Mouse (Mus musculus) ES-Bruce4 (cell line): ENCODE data around the gene Maff. TPM values are rescaled to one million over a fixed set of nuclear protein-coding genes. Genes with fewer than 3 reads are reported as not detected.

Experiments used
- H3K27ac ChIP-seq: 2 replicates; pipeline ENCODE4 v1.5.1; 2012; ENCODE audit warnings: low read length, inconsistent platforms; ENCODE audit not compliant: insufficient read depth
- H3K27me3 ChIP-seq: 2 replicates; pipeline ENCODE4 v1.6.1; 2012; ENCODE audit warnings: mild to moderate bottlenecking, low read length, inconsistent platforms; ENCODE audit not compliant: control insufficient read depth, poor library complexity, insufficient read depth, severe bottlenecking
- H3K36me3 ChIP-seq: 2 replicates; pipeline ENCODE4 v1.6.1; 2012; ENCODE audit warnings: inconsistent platforms, mild to moderate bottlenecking, low read length, moderate library complexity; ENCODE audit not compliant: control insufficient read depth, poor library complexity, insufficient read depth, severe bottlenecking
- H3K4me1 ChIP-seq: one replicate; pipeline ENCODE4 v1.8.1; 2011; ENCODE audit warnings: low read length; ENCODE audit not compliant: control insufficient read depth, insufficient read depth
- H3K4me3 ChIP-seq: 2 replicates; pipeline ENCODE4 v1.5.1; 2011; ENCODE audit warnings: low read depth, mild to moderate bottlenecking, low read length
- H3K9ac ChIP-seq: 2 replicates; pipeline ENCODE4 v1.6.1; 2012; ENCODE audit warnings: low read depth, mild to moderate bottlenecking, inconsistent platforms; ENCODE audit not compliant: poor library complexity, severe bottlenecking
- H3K9me3 ChIP-seq: replicated peaks from 2 replicates; pipeline ENCODE4 v1.6.1; 2012; ENCODE audit warnings: mild to moderate bottlenecking, low read length, inconsistent platforms; ENCODE audit not compliant: control insufficient read depth, poor library complexity, insufficient read depth, severe bottlenecking
- CTCF ChIP-seq: IDR thresholded peaks from one replicate; pipeline ENCODE4 v1.8.1; 2011; ENCODE audit warnings: low read depth, low read length
- EP300 ChIP-seq: IDR thresholded peaks from 2 replicates; pipeline ENCODE4 v1.6.1; 2011; ENCODE audit warnings: low read depth, low read length; ENCODE audit not compliant: insufficient read depth
- POLR2A ChIP-seq: IDR thresholded peaks from one replicate; pipeline ENCODE4 v1.8.1; 2011; ENCODE audit warnings: low read length; ENCODE audit not compliant: insufficient read depth
- polyA plus RNA-seq: library from polyadenylated mRNA; stranded (reverse); fragments of >200 nt; gene quantifications from 2 replicates; pipeline ENCODE4 v1.2.4, GENCODE M21; 2011; ENCODE audit warnings: low read depth; ENCODE audit not compliant: missing spikeins, insufficient read depth, insufficient read length

Maff gene
- polyA plus RNA-seq, 1 experiment: 12.3 TPM

DNA sequence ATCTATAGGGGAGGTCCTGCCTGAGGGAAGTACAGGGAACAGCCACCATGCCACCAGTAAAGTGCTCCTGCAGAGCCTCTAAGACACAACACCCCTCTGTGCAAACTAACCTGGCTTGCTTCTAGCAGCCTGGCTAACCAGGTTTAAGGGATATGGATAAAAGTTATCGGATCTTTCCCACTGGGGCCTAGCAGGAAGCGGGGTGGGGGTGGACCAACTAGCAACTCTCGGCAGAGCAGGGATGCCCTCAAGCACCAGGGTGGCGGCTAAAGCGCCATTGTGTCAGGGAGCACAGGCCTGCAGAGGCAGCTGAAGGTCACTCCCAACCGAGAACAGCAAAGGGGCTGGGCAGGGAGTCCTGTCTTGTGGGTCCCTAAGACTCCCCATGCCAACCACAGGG is 17.7 kb downstream of the Maff start:
- H3K9me3 ChIP-seq: no peaks in the 10 kb centered on the region
- no peaks in the 10 kb centered on the region for H3K27me3 ChIP-seq
- no peak overlapping the region for H3K27ac ChIP-seq
- H3K4me1 ChIP-seq: peaks cover 5% of the 10 kb centered on the region
- no peak overlapping the region for H3K4me3 ChIP-seq
- H3K9ac ChIP-seq: no peak overlapping the region
- no peak for TF ChIP-seq POLR2A
- no peak for TF ChIP-seq CTCF
- TF ChIP-seq EP300: no peak
- H3K36me3 ChIP-seq: peaks cover 11% of the 10 kb centered on the region

- no peak overlapping the region for H3K4me3 ChIP-seq
- no peak for TF ChIP-seq CTCF
- TF ChIP-seq POLR2A: no peak
- no peak for TF ChIP-seq EP300
- H3K9me3 ChIP-seq: no peaks in the 10 kb centered on the region
- H3K36me3 ChIP-seq: peaks cover 17% of the 10 kb centered on the region
- H3K9ac ChIP-seq: no peak overlapping the region
- H3K27me3 ChIP-seq: no peaks in the 10 kb centered on the region
- H3K4me1 ChIP-seq: peaks cover 2% of the 10 kb centered on the region
- no peak overlapping the region for H3K27ac ChIP-seq
These were observed 18.6 kb downstream of the Maff start for GRCm38 (mm10) chr15:79365068-79365467.

DNA sequence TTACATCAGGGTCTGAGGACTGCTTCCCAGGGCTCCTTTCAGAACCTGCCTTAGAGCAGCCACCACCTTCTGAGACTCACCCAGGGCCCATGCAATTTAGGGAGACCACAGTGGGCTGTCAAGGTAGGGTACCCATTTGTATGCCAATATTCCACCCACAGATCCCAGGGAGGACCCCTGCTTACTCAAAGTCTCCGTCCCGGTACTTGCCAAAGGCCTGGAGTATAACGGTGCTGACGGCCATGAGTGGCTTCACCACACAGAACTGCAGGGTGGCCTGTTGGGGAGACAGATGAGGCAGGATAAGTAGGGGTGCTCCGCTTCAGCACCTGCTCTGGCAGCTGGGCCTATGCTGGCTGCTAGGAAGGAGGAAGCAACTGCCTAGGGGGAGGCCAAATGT is 20.0 kb downstream of the Maff start:
- Histone ChIP-seq H3K27me3 (no peaks in the 10 kb centered on the region), H3K4me1 (no peaks in the 10 kb centered on the region), H3K4me3 (no peak overlapping the region), H3K9ac (no peak overlapping the region), H3K9me3 (no peaks in the 10 kb centered on the region), H3K27ac (no peak overlapping the region), H3K36me3 (peaks cover 17% of the 10 kb centered on the region)
- TF ChIP-seq POLR2A (no peak), CTCF (no peak), EP300 (no peak)

DNA sequence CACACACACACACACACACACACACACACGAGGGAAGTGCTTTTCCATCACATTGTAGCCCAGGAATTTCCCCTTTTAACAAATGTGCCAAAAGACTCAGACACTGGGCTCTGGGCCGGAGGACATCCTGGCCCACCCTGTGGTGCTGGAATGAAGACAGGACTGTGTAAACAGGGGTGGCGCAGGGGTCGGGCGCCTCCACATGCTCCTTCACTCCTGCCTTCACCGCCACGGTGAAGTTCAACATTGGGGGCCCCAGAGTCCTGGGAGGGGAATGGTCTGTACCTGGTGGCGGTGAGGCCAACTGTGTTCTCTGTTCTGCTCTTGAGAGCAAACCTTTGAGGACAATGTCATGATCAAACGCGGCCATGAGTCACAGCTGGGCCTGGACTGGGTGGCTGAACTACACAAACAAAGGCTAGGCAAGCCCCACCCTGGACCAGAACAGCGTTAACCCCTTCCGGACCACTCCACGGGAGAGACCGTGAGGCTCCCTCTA is 21.9 kb downstream of the Maff start:
- Histone ChIP-seq H3K9me3 (no peaks in the 10 kb centered on the region), H3K36me3 (peaks cover 12% of the 10 kb centered on the region; the same call in 1 of the 2 replicates), H3K27me3 (no peaks in the 10 kb centered on the region), H3K9ac (no peak overlapping the region), H3K4me3 (no peak overlapping the region), H3K27ac (no peak overlapping the region), H3K4me1 (no peaks in the 10 kb centered on the region)
- TF ChIP-seq CTCF (no peak), EP300 (no peak), POLR2A (no peak)

DNA sequence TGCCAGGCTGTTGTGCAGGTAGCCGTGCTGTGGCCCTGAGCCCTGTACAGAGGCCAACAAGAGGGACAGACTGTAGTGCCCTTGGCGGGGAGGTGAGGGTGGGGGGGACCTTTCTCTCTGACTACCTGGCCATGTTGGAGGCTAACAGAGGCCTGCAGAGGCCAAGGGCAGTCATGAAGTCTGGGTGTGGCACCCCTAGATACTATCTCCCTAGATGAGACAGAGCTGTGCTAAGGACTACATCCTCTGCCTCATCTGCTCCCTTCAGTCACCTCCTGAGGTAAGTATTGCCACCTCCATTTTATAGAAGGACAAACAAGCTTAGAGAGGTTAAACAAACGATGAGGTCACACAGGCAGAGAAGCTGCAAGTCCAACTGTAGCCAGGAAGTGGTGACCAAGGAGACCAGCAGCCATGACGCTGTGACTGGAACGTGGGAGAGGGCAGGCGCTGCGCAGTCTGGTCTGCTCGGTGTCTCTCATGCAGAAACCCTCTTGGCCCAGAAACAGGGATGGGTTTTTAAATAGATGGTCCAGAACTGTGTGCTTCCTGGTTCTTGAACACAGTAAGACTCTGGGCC is 22.5 kb downstream of the Maff start:
- Histone ChIP-seq H3K36me3 (peaks cover 12% of the 10 kb centered on the region; the same call in 1 of the 2 replicates), H3K9ac (no peak overlapping the region), H3K27ac (no peak overlapping the region), H3K4me3 (no peak overlapping the region), H3K9me3 (no peaks in the 10 kb centered on the region), H3K4me1 (no peaks in the 10 kb centered on the region), H3K27me3 (no peaks in the 10 kb centered on the region)
- TF ChIP-seq POLR2A (no peak), CTCF (no peak), EP300 (no peak)

GRCm38 (mm10) chr15:79369452-79370280 is 23.2 kb downstream of the Maff start:
- Histone ChIP-seq H3K4me3 (no peak overlapping the region), H3K27ac (no peak overlapping the region), H3K9ac (no peak overlapping the region), H3K9me3 (no peaks in the 10 kb centered on the region), H3K4me1 (no peaks in the 10 kb centered on the region), H3K36me3 (peaks cover 12% of the 10 kb centered on the region; the same call in 1 of the 2 replicates), H3K27me3 (no peaks in the 10 kb centered on the region)
- TF ChIP-seq POLR2A: no peak
- no peak for TF ChIP-seq EP300
- TF ChIP-seq CTCF: no peak
